Mouse (Mus musculus) CD4-positive, CD25-positive, alpha-beta regulatory T cell, adult 4 months (primary cell): Measurements from ENCODE around the gene Olfr564. TPM values are rescaled to one million over a fixed set of nuclear protein-coding genes. Genes with fewer than 3 reads are reported as not detected.

Source experiments
- ATAC-seq: one replicate; pipeline ENCODE4 v1.8.0; 2017
- polyA plus RNA-seq, 2 experiments: library from polyadenylated mRNA; unstranded; fragments of 100-300 nt; shearing (Covaris generic); gene quantifications; one replicate each; pipeline ENCODE4 v1.2.1; 2017

The Olfr564 gene
- polyA plus RNA-seq = not detected

GRCm38 (mm10) chr7:102803180-102803579, at the start of gene Olfr564:
TSS of gene Olfr564 (plus strand) at chr7:102803480.
- ATAC-seq = no peak

- no peak for ATAC-seq
Observed at GRCm38 (mm10) chr7:102759266-102759665, 44.0 kb upstream of the Olfr564 start, which contains the start of the genes Olfr560 and Olfr78. TSS of gene Olfr560 (minus strand) at chr7:102759366. TSS of gene Olfr78 (minus strand) at chr7:102759471.

GRCm38 (mm10) chr7:102770921-102771320, 32.4 kb upstream of the Olfr564 start, which contains the start of gene Olfr561:
TSS of gene Olfr561 (plus strand) at chr7:102771221.
- ATAC-seq = no peak

Other genes starting within 250 kb of the Olfr564 start
- gene Trim21, start 238.0 kb upstream of the Olfr564 start, polyA plus RNA-seq = 10 to 100 TPM in 1 of 2 experiments, 1 to 10 TPM in 1; 8.5 to 11.4 TPM
- gene Olfr550, start 232.0 kb upstream of the Olfr564 start, polyA plus RNA-seq = not detected
- not detected for gene Olfr551, start 211.6 kb upstream of the Olfr564 start, polyA plus RNA-seq
- under 1 TPM in 1 of 2 experiments, not detected in 1; 0.09 TPM for gene Olfr552, start 205.7 kb upstream of the Olfr564 start, polyA plus RNA-seq
- not detected for gene Olfr553, start 185.3 kb upstream of the Olfr564 start, polyA plus RNA-seq
- not detected for gene Olfr554, start 165.0 kb upstream of the Olfr564 start, polyA plus RNA-seq
- not detected for gene Olfr555, start 144.7 kb upstream of the Olfr564 start, polyA plus RNA-seq
- not detected for gene Olfr556, start 138.6 kb upstream of the Olfr564 start, polyA plus RNA-seq
- 10 to 100 TPM; 15.7 to 20.6 TPM for gene Trim68, start 116.2 kb upstream of the Olfr564 start, polyA plus RNA-seq
- not detected for gene Olfr557, start 107.6 kb upstream of the Olfr564 start, polyA plus RNA-seq
- gene Olfr558, start 101.3 kb upstream of the Olfr564 start, polyA plus RNA-seq = not detected
- gene Olfr33, start 84.4 kb upstream of the Olfr564 start, polyA plus RNA-seq = not detected
- gene Olfr559, start 76.0 kb upstream of the Olfr564 start, polyA plus RNA-seq = not detected
- not detected for gene Olfr560, start 44.1 kb upstream of the Olfr564 start, polyA plus RNA-seq
- gene Olfr78, start 44.0 kb upstream of the Olfr564 start, polyA plus RNA-seq = not detected
- not detected for gene Olfr561, start 32.3 kb upstream of the Olfr564 start, polyA plus RNA-seq
- gene Olfr566, start 55.3 kb downstream of the Olfr564 start, polyA plus RNA-seq = not detected
- not detected for gene Olfr568, start 73.6 kb downstream of the Olfr564 start, polyA plus RNA-seq
- not detected for gene Olfr569, start 87.4 kb downstream of the Olfr564 start, polyA plus RNA-seq
- not detected for gene Olfr570, start 91.1 kb downstream of the Olfr564 start, polyA plus RNA-seq
- under 1 TPM in 1 of 2 experiments, not detected in 1; 0.07 TPM for gene Olfr571, start 114.1 kb downstream of the Olfr564 start, polyA plus RNA-seq
- gene Olfr572, start 120.9 kb downstream of the Olfr564 start, polyA plus RNA-seq = not detected
- gene Olfr573-ps1, start 139.1 kb downstream of the Olfr564 start, polyA plus RNA-seq = not detected
- gene Olfr574, start 145.0 kb downstream of the Olfr564 start, polyA plus RNA-seq = not detected
- gene Olfr575, start 155.3 kb downstream of the Olfr564 start, polyA plus RNA-seq = not detected
- not detected for gene Olfr576, start 159.2 kb downstream of the Olfr564 start, polyA plus RNA-seq
- gene Olfr577, start 172.5 kb downstream of the Olfr564 start, polyA plus RNA-seq = not detected
- gene Olfr578, start 185.8 kb downstream of the Olfr564 start, polyA plus RNA-seq = not detected
- gene Olfr582, start 234.5 kb downstream of the Olfr564 start, polyA plus RNA-seq = not detected
- gene Olfr583, start 247.8 kb downstream of the Olfr564 start, polyA plus RNA-seq = not detected